Mouse (Mus musculus) lung, postnatal 0 days (tissue): ENCODE measurements at regions not wholly inside any gene's neighbourhood (a gene's known extent, or its start where the extent isn't known, plus 50 kb on each side); places are given as distances from the start of the nearest gene placed in this dataset.
A peak's percentile ranks its signal among the peaks of the same experiment; 100 is the strongest.

Experiments used
- ATAC-seq: fragments of 200-750 bp; cut with Nextera tagmentation; 2 replicates; pipeline ENCODE4 v1.8.0; 2017; ENCODE audit warnings: moderate library complexity
- DNase-seq: peaks from one replicate; pipeline ENCODE4 v3.0.0-alpha.2; 2016; ENCODE audit warnings: low spot score
- H3K27ac ChIP-seq: fragments of 300-500 bp; sonication (generic); 2 replicates; pipeline ENCODE4 v1.5.1; 2014; ENCODE audit warnings: antibody characterized with exemption, mild to moderate bottlenecking, low read length, mixed read lengths
- H3K27me3 ChIP-seq: fragments of 300-500 bp; sonication (generic); replicated peaks from 2 replicates; pipeline ENCODE4 v1.6.1; 2014; ENCODE audit warnings: low read length, mixed read lengths; ENCODE audit not compliant: insufficient read depth
- H3K36me3 ChIP-seq: fragments of 300-500 bp; sonication (generic); 2 replicates; pipeline ENCODE4 v1.6.1; 2014; ENCODE audit warnings: low read length, mixed read lengths; ENCODE audit not compliant: insufficient read depth
- H3K4me1 ChIP-seq: fragments of 300-500 bp; sonication (generic); 2 replicates; pipeline ENCODE4 v1.6.1; 2014; ENCODE audit warnings: antibody characterized with exemption, low read depth, low read length, mixed read lengths; ENCODE audit not compliant: insufficient read depth
- H3K4me2 ChIP-seq: fragments of 300-500 bp; sonication (generic); replicated peaks from 2 replicates; pipeline ENCODE4 v1.6.1; 2014; ENCODE audit warnings: low read depth, mild to moderate bottlenecking, low read length, moderate library complexity, mixed read lengths
- H3K4me3 ChIP-seq: fragments of 300-500 bp; sonication (generic); 2 replicates; pipeline ENCODE4 v1.5.1; 2014; ENCODE audit warnings: low read depth, low read length
- H3K9ac ChIP-seq: fragments of 300-500 bp; sonication (generic); replicated peaks from 2 replicates; pipeline ENCODE4 v1.6.1; 2014; ENCODE audit warnings: low read depth, mild to moderate bottlenecking
- H3K9me3 ChIP-seq: fragments of 300-500 bp; sonication (generic); 2 replicates; pipeline ENCODE4 v1.6.1; 2016; ENCODE audit warnings: low read length, mixed read lengths
- CTCF ChIP-seq: IDR thresholded peaks from 2 replicates; pipeline ENCODE4 v1.5.1; 2016; ENCODE audit warnings: antibody characterized with exemption, mild to moderate bottlenecking
- EP300 ChIP-seq: IDR thresholded peaks from 2 replicates; pipeline ENCODE4 v1.6.1; 2016; ENCODE audit warnings: antibody characterized with exemption, mild to moderate bottlenecking, control low read depth
- WGBS: fragments of 180-500 bp; shearing (Covaris S2); extraction: QIAGEN DNeasy Blood & Tissue Kit; methylation state at CpG from one replicate; pipeline ENCODE4 v1.1.7; 2014; 5-methylcytosine and 5-hydroxymethylcytosine counted together

GRCm38 (mm10) chr6:43914741-43915140, 248.7 kb upstream of the Tpk1 start:
- 74% methylated on average over 8 of the region's 8 CpGs for WGBS
- Histone ChIP-seq H3K36me3 (no peaks in the 10 kb centered on the region), H3K9me3 (no peaks in the 10 kb centered on the region), H3K27ac (no peak overlapping the region), H3K4me3 (no peak overlapping the region), H3K9ac (no peak overlapping the region), H3K4me1 (no peaks in the 10 kb centered on the region), H3K27me3 (no peaks in the 10 kb centered on the region), H3K4me2 (no peak overlapping the region)
- no peak for ATAC-seq
- TF ChIP-seq EP300 (no peak), CTCF (no peak)
- DNase-seq: no peak

- 53% methylated on average over 3 of the region's 3 CpGs for WGBS
- ATAC-seq (peak; percentile 21; the same call in 1 of the 2 replicates), DNase-seq (peak; percentile 22)
- no peaks in the 10 kb centered on the region for H3K36me3 ChIP-seq
- H3K4me2 ChIP-seq: no peak overlapping the region
- H3K9ac ChIP-seq: no peak overlapping the region
- no peaks in the 10 kb centered on the region for H3K9me3 ChIP-seq
- no peak for TF ChIP-seq EP300
- TF ChIP-seq CTCF: no peak
- no peaks in the 10 kb centered on the region for H3K4me1 ChIP-seq
- H3K4me3 ChIP-seq: no peak overlapping the region
- no peak overlapping the region for H3K27ac ChIP-seq
- no peaks in the 10 kb centered on the region for H3K27me3 ChIP-seq
These were observed 219.9 kb upstream of the Tpk1 start for GRCm38 (mm10) chr6:43885992-43886391.

- no peak for ATAC-seq
- H3K9me3 ChIP-seq: no peaks in the 10 kb centered on the region
- no peaks in the 10 kb centered on the region for H3K36me3 ChIP-seq
- H3K4me1 ChIP-seq: no peaks in the 10 kb centered on the region
- DNase-seq: no peak
- WGBS: 64% methylated on average over 2 of the region's 2 CpGs
- no peak overlapping the region for H3K4me2 ChIP-seq
- H3K27ac ChIP-seq: no peak overlapping the region
- no peaks in the 10 kb centered on the region for H3K27me3 ChIP-seq
- TF ChIP-seq CTCF (no peak), EP300 (no peak)
- H3K4me3 ChIP-seq: no peak overlapping the region
- no peak overlapping the region for H3K9ac ChIP-seq
These were observed 210.6 kb upstream of the Tpk1 start for GRCm38 (mm10) chr6:43876711-43877110.

DNA sequence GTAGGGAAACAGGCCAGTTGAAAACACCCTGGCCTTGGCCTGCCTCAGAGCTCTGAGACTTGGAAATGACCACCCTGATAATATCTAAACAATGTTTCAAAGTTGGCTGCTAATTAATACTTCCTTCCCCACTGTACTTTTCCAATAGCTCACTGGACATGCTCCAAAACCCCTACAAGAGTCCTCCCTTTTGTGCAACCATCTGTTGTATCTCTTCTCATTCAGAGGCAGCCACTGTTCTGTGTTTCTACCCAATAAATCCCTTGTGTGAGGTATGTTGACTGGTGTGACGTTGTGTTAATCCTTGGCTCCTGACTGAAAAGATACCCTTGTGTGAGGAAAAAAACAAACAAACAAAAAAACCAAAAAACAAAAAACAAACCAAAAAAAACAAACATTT, 193.3 kb upstream of the Tpk1 start:
- Histone ChIP-seq H3K4me1 (no peaks in the 10 kb centered on the region), H3K4me2 (no peak overlapping the region), H3K9ac (no peak overlapping the region), H3K27ac (no peak overlapping the region), H3K27me3 (no peaks in the 10 kb centered on the region), H3K36me3 (no peaks in the 10 kb centered on the region), H3K9me3 (no peaks in the 10 kb centered on the region), H3K4me3 (no peak overlapping the region)
- DNase-seq (no peak), ATAC-seq (no peak)
- 59% methylated on average over 1 of the region's 1 CpGs for WGBS
- TF ChIP-seq CTCF (no peak), EP300 (no peak)

GRCm38 (mm10) chr6:43857046-43857445, 191.0 kb upstream of the Tpk1 start:
- H3K27me3 ChIP-seq: no peaks in the 10 kb centered on the region
- no peak for TF ChIP-seq EP300
- TF ChIP-seq CTCF: no peak
- H3K27ac ChIP-seq: no peak overlapping the region
- H3K4me2 ChIP-seq: no peak overlapping the region
- no peak overlapping the region for H3K9ac ChIP-seq
- no peak overlapping the region for H3K4me3 ChIP-seq
- no peaks in the 10 kb centered on the region for H3K9me3 ChIP-seq
- no peak for DNase-seq
- no peaks in the 10 kb centered on the region for H3K4me1 ChIP-seq
- ATAC-seq: no peak
- WGBS: 67% methylated on average over 1 of the region's 1 CpGs
- no peaks in the 10 kb centered on the region for H3K36me3 ChIP-seq

- TF ChIP-seq EP300 (no peak), CTCF (no peak)
- Histone ChIP-seq H3K4me3 (no peak overlapping the region), H3K4me2 (no peak overlapping the region), H3K27ac (no peak overlapping the region), H3K27me3 (no peaks in the 10 kb centered on the region), H3K4me1 (no peaks in the 10 kb centered on the region), H3K9me3 (no peaks in the 10 kb centered on the region), H3K9ac (no peak overlapping the region), H3K36me3 (no peaks in the 10 kb centered on the region)
- 56% methylated on average over 1 of the region's 1 CpGs for WGBS
- ATAC-seq (no peak), DNase-seq (no peak)
These were observed 187.4 kb upstream of the Tpk1 start for GRCm38 (mm10) chr6:43853461-43853860.

GRCm38 (mm10) chr6:43851306-43851705, 185.2 kb upstream of the Tpk1 start:
- no peaks in the 10 kb centered on the region for H3K9me3 ChIP-seq
- no peaks in the 10 kb centered on the region for H3K27me3 ChIP-seq
- no peak overlapping the region for H3K4me3 ChIP-seq
- no peak overlapping the region for H3K9ac ChIP-seq
- DNase-seq: no peak
- H3K4me2 ChIP-seq: no peak overlapping the region
- no peaks in the 10 kb centered on the region for H3K4me1 ChIP-seq
- WGBS: 84% methylated on average over 6 of the region's 6 CpGs
- ATAC-seq: no peak
- H3K36me3 ChIP-seq: no peaks in the 10 kb centered on the region
- H3K27ac ChIP-seq: no peak overlapping the region
- TF ChIP-seq CTCF: no peak
- no peak for TF ChIP-seq EP300
